Mouse (Mus musculus): ENCODE measurements around the gene Exoc4. TPM values are rescaled to one million over a fixed set of nuclear protein-coding genes. Genes with fewer than 3 reads are reported as not detected.
A peak's percentile ranks its signal among the peaks of the same experiment; 100 is the strongest.

Gene Exoc4
- total RNA-seq (2022), result 10 to 100 TPM; 44.3 to 49.6 (median 45.2) TPM

DNA sequence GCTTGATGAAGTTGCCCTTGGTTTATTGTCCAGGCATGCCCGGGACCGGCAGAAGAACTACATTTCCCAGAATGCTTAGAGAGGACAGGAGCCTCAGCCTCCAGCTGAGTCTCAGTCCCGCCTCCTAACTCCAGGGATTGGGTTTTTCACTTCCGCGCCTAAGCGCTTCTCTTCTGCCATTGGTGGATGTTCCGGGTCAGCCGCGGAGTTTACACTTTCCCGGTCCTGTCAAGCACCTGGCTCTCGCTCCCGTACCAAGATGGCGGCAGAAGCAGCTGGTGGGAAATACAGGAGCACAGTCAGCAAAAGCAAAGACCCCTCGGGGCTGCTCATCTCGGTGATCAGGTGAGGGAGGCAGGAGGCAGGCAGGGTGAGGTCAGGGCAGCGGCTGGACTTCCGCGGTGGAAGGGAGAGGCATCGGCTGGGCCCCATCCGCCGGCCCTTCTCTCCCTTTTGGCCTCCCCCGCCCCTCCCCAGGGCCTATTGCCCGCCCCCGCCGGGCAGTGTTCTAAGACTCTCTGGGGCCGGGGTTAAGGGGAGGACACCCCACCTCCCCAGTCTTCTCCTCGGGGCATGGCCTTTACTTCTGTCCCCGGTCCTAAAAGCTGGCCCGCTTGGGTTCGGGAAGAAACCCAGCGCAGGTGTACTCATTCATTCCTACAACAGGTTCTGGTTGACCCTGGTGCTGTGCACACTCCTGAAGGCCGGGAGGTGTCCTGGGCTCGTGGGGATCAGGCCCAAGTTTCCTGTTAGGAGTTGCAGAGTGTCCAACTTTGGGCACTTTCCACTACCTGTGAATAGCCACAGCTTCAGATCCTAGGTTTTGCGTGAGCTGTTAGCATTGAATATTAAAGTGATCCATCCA, at the start of gene Exoc4:
TSS of gene Exoc4 (plus strand) at position 192 of the 865 bp plus-strand sequence.
- DNase-seq (ENCODE audit: low spot score in 2 of 2), result peak; percentile 91 to 92

DNA sequence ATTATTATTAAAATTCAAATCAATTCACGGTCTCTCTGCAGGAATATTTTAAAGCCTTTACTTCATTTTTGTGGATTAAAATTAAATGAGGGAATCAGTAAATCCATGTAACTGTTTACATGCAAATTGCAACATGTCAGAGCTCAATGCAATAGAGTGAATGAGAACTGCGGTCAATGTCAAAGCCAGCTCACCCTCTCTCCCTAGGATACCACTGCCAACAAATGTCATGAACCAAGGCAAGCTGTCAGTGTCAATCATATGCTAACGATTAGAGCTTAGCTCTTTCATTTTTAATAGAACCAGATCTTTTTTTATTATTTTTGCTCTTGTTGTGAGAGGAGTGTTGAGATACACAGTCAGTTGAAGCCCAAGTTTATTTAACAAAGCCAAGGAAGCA, 30.1 kb upstream of the Exoc4 start:
- DNase-seq (ENCODE audit: low spot score in 2 of 2), result no peak

GRCm38 (mm10) chr6:33226700-33227099, 22.2 kb upstream of the Exoc4 start:
- no peak for DNase-seq (ENCODE audit: low spot score in 2 of 2)

- DNase-seq (ENCODE audit: low spot score in 2 of 2), result no peak
These were observed 21.5 kb upstream of the Exoc4 start for GRCm38 (mm10) chr6:33227371-33227770.

DNA sequence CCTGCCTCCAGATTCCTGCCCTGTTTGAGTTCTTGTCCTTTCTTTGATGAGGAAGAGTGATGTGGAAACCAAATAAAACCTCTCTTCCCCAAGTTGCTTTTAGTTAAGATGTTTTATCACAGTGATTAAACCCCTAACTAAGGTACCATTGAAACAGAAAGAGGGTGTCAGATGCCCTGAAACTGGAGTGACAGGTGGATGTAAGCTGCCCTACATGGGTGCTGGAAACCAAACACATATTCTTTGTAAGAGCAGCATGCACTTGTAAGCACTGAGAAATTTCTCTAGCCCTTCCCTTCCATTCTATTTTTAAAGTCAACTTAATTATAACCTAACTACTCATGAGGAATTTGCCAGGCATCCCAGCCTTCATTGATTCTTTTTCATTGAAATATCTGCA, 7.6 kb upstream of the Exoc4 start:
- DNase-seq (ENCODE audit: low spot score in 2 of 2), result no peak

DNA sequence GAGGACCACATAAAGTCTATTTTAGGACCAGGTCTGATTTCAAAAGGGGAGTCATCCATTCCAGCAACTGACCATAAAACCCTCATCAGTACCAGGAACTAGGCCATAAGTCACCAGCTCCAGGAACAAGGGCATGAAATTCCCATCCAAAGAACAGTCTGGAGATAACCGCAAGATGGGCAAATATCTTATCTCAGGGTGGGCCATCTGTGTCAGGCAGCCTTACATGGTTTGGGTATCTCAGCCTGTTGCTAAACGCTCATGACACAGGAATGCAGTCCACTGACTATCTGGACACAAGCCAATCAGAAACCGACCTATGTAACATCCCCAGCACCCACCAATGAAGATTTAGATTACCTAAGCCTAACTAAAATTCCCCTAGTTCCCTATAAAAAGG, 4.3 kb upstream of the Exoc4 start:
- DNase-seq (ENCODE audit: low spot score in 2 of 2), result no peak

DNA sequence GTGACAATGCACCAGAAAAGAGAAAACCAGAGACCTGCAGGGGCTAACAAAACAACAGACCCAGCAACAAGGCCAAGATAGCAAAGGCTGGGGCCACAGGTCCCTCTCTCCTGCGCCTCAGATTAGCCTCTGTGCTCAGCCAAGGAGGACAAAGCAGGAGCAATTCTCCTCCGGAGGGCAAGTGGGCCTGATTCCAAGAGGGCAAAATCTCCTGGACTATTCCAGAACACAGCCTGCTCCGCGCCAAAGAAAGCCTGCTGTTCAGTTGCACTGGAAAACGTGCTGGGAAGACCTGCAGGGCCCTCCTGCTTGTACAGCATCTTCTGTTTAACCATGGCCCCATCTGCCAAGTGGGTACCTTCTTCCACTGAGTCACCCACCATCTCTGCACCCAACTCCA, 1.7 kb upstream of the Exoc4 start:
- DNase-seq (ENCODE audit: low spot score in 2 of 2), result no peak

DNA sequence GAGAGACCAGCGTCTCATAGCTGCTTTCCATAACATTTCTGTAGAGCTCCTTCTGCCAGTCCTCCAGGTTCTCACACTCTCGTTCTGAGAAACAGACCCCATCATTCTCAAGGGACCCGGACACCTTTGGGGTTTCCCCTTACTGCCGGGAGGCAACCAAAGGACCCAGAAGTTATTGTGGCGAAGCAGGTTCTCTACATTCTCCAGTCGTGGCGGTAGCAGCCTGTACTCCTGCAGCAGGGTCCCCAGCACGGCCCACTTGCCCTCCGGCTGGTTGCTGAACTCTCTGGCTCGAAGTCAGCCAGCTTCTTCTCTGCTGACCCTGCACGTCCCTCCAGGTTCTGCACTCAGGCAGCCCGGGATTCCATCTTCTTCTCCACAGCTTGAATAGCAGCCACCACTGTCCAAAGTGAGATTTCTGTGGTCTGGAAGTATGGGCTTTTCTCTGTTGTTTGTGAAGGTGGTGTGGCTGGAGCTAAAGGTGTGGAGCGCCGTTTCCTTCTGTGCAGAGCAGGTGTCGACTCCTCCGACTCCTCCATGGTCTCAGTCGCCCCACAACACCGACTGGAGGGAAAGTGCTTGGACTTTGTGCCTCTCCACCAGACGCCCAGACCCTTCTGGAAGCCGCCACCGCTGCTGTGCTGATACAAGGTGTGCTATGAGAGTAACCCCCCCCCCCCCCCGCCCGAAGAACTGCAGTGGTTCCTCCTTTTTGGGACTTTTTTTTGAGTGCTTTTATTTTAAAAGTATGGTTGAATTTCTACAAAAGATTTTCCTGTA, 1.1 kb upstream of the Exoc4 start:
- no peak for DNase-seq (ENCODE audit: low spot score in 2 of 2)

GRCm38 (mm10) chr6:33256638-33257037, 7.8 kb downstream of the Exoc4 start:
- DNase-seq (ENCODE audit: low spot score in 2 of 2), result no peak

DNA sequence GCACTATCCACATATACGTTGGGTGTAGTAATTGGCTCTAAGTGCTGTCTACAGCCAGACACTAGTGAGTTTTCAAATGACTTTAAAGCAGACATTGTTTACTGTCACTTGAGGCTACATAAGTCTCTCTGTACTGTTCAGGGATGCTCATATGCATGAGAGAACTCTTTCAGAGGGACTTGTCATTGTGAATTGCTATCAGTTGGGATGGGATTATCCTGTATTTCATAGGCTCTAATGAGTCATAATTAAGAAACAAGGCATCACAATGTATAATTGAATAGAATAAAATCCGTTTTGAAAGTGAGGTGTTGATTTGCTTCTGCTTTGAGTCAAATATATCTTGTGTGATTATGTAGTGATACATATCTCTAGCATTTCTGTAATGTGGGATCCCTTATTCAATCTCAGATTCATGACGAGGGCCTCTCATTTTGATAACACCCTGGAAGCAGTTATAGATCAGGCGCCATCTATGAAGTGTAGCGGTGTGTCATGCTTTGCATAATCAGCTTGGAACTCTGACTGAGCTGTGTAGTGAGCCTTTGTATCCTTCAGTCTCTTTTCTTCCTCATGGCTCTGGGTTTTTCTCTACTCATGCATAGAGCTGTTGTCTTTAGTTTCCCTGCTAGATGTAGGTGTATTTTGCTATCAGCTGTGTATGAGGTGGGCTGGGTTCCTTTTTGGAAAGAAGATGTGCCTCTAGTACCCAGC, 8.3 kb downstream of the Exoc4 start:
- no peak for DNase-seq (ENCODE audit: low spot score in 2 of 2)

DNA sequence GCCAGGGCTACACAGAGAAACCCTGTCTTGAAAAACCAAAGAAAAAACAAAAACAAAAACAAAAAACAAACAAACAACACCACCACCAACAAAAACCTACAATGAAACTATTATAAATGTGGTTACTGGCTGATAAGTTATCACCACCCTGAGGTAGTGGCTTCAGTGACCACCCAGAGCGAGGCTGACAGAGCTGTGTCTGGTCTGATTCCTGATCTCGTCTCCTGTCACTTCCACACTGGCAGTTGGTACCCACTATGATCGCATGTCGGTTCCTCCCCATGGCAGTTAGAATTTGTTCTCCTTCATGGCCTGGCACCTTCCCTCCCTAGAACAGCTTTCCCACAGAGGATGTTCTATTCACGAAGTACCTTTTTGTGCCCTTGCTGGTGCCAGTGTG, 11.0 kb downstream of the Exoc4 start:
- DNase-seq (ENCODE audit: low spot score in 2 of 2), result no peak

DNA sequence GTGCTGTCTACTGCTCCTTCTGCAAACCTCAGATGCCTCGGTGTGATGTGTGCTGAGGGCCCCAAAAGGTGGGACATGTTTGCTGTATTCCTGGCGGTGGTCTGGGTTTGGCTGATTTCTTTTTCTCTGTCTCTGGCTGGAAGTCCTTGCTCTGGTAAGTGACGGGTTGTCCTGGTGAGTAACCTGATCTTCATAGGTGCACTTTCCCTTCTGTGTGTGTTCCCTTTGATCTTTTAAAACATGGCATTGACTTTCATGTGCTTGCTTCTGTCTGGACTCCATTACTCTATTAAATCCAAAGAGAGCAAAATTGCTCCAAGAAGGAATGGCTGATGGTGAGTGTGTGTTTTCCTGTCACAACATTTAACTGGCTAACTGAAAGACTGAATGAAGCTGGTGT, 12.7 kb downstream of the Exoc4 start:
- DNase-seq (ENCODE audit: low spot score in 2 of 2), result no peak

DNA sequence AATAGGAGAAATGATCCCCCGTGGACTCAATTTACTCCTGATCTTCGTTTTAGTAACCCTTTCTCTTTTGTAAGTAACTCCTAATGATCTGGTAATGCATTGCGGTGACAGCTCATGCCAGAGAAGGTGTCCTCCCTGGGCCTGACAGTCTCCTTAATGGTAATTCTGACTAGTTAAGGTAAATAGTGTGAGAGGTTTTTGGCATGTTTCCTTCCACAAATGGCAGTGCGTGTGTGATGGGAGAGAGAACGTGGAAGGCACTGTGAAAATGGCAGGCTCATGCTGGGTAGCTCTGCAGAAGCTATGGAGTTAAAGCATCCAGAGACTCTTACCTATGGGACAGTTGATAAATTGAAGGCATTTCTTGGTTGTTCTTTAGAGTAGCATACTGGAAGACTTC, 15.1 kb downstream of the Exoc4 start:
- no peak for DNase-seq (ENCODE audit: low spot score in 2 of 2)

- DNase-seq (ENCODE audit: low spot score in 2 of 2), result no peak
These were observed 15.5 kb downstream of the Exoc4 start for GRCm38 (mm10) chr6:33264388-33264787.

DNA sequence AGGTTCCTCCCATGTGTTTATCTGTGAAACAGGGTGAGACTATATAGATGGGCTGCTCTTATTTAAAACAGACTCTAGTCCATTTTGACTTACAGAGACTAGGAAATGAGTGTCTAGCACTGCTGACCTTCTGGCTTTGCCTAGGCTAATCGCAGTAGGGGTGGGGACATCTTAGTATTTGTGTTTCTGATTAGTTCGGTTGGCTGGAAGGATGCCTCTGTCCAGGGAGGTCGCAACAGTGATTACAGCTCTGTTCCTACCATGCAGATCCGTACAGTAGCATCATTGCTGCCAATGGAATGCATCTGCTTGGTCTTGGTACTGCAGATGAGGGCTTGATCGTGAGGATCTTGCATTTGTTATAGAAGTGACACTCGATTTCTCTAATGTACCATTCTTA, 18.7 kb downstream of the Exoc4 start:
- DNase-seq (ENCODE audit: low spot score in 2 of 2), result no peak

- no peak for DNase-seq (ENCODE audit: low spot score in 2 of 2)
These were observed 34.6 kb downstream of the Exoc4 start for GRCm38 (mm10) chr6:33283523-33283922.

DNA sequence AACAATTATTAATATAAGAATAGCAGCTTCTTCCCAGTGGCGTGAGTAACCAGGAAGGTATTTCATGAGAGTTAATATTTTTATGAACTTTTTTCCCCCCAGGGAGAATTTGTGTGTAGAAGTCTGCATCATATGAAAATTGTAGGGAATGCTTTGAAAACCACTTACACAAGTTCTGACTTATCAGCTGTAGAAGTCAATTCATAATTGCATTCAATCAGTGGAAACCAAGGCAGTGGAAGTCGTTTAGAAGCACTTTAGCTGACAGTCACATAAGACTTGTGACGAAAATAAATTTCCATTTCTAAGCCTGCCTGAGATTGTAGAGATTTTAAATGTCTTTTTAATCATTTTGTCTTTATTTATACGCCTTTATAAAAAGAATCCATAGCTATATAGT, 35.1 kb downstream of the Exoc4 start:
- no peak for DNase-seq (ENCODE audit: low spot score in 2 of 2)

- no peak for DNase-seq (ENCODE audit: low spot score in 2 of 2)
These were observed 37.5 kb downstream of the Exoc4 start for GRCm38 (mm10) chr6:33286376-33286775.

DNA sequence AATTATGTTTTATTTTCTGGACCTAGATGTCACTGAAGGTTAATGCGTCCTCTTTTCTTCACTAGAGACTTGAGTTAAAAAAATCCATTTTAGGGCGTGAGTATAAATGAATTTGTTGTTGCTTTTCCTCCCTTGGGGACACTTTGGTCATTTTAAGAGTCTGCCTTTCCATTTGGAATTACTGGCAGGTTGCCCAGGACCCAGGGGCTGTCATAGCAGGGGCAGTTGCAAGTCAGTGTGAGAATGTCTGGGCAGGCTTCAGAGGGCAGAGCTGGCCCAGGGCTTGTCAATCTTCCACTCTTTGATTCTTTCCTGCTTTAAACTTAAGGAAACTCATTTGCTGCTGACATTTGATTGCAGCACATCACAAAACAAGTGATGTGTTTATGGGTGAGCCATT, 45.7 kb downstream of the Exoc4 start:
- DNase-seq (ENCODE audit: low spot score in 2 of 2), result no peak

GRCm38 (mm10) chr6:33297566-33297965, 48.7 kb downstream of the Exoc4 start:
- no peak for DNase-seq (ENCODE audit: low spot score in 2 of 2)

- no peak for DNase-seq (ENCODE audit: low spot score in 2 of 2)
These were observed 49.9 kb downstream of the Exoc4 start for GRCm38 (mm10) chr6:33298768-33299167.

GRCm38 (mm10) chr6:33305996-33306395, 57.1 kb downstream of the Exoc4 start:
- DNase-seq (ENCODE audit: low spot score in 2 of 2), result no peak
